Mouse (Mus musculus) CH12.LX (cell line): ENCODE measurements around the gene Acsbg2. TPM values are rescaled to one million over a fixed set of nuclear protein-coding genes. Genes with fewer than 3 reads are reported as not detected.

Source experiments
- DNase-seq: peaks from one replicate; pipeline ENCODE4 v3.0.0-alpha.2; 2013; ENCODE audit errors: extremely low read depth
- H3K27ac ChIP-seq: 2 replicates; pipeline ENCODE4 v1.5.1; 2012; ENCODE audit warnings: low read depth, mild to moderate bottlenecking, control low read depth, moderate library complexity; ENCODE audit not compliant: insufficient read depth
- H3K27me3 ChIP-seq: replicated peaks from 2 replicates; pipeline ENCODE3; 2012; ENCODE audit warnings: inconsistent platforms
- H3K36me3 ChIP-seq, 2 experiments: replicated peaks in 1 of 2; 2 replicates each; pipeline versions ENCODE3 to v1.6.1; 2012; ENCODE audit warnings: inconsistent platforms in 1 of 2, low read length in 1 of 2, mild to moderate bottlenecking in 1 of 2, mixed read lengths in 1 of 2, moderate library complexity in 1 of 2; ENCODE audit not compliant: control insufficient read depth in 1 of 2, insufficient read depth in 1 of 2
- H3K4me1 ChIP-seq, 2 experiments: 2 replicates each; pipeline ENCODE4 v1.6.1; 2012; ENCODE audit warnings: inconsistent platforms in 1 of 2, moderate library complexity in 1 of 2; ENCODE audit not compliant: insufficient read depth in 2 of 2, control insufficient read depth in 1 of 2
- H3K4me2 ChIP-seq: 2 replicates; pipeline ENCODE4 v1.6.1; 2012; ENCODE audit warnings: low read depth, mild to moderate bottlenecking, control low read depth; ENCODE audit not compliant: poor library complexity, insufficient read depth, severe bottlenecking
- H3K4me3 ChIP-seq, 3 experiments: fragments of 150-350 bp in 1 of 3; sonication (generic) in 1 of 3; replicated peaks in 1 of 3; 2 replicates each; pipeline versions ENCODE3 to v1.5.1; 2011 to 2012; ENCODE audit warnings: low read depth in 2 of 3, low read length in 2 of 3, mild to moderate bottlenecking in 2 of 3, moderate library complexity in 2 of 3, control low read depth in 1 of 3, improper control_type of control experiment in 1 of 3, inconsistent platforms in 1 of 3, mixed read lengths in 1 of 3; ENCODE audit not compliant: poor library complexity in 1 of 3
- H3K79me2 ChIP-seq: replicated peaks from 2 replicates; pipeline ENCODE4 v1.6.1; 2012; ENCODE audit warnings: mild to moderate bottlenecking, moderate library complexity; ENCODE audit not compliant: control insufficient read depth, poor library complexity, insufficient read depth, severe bottlenecking; ENCODE audit errors: extremely low read depth
- H3K9ac ChIP-seq: 2 replicates; pipeline ENCODE4 v1.6.1; 2012; ENCODE audit warnings: low read depth, mild to moderate bottlenecking, control low read depth, moderate library complexity; ENCODE audit not compliant: insufficient read depth
- H3K9me3 ChIP-seq: replicated peaks from 2 replicates; pipeline ENCODE3; 2012; ENCODE audit warnings: low read length, inconsistent platforms, mixed read lengths
- BHLHE40 ChIP-seq: IDR thresholded peaks from 2 replicates; pipeline ENCODE4 v1.6.1; 2011; ENCODE audit warnings: mild to moderate bottlenecking, low read depth, low read length, improper control_type of control experiment
- CTCF ChIP-seq, 2 experiments: IDR thresholded peaks in 1 of 2; conservative IDR thresholded peaks in 1 of 2; 2 replicates each; pipeline ENCODE4 v1.5.1; 2011 to 2012; ENCODE audit warnings: low read depth in 2 of 2, low read length in 2 of 2, improper control_type of control experiment in 1 of 2, inconsistent platforms in 1 of 2, mild to moderate bottlenecking in 1 of 2, moderate library complexity in 1 of 2
- E2F4 ChIP-seq: IDR thresholded peaks from 2 replicates; pipeline ENCODE4 v1.6.1; 2011; ENCODE audit warnings: low read depth, low read length, improper control_type of control experiment; ENCODE audit not compliant: insufficient replicate concordance
- ELF1 ChIP-seq: IDR thresholded peaks from 2 replicates; pipeline ENCODE4 v1.6.1; 2014; ENCODE audit warnings: low read depth, mild to moderate bottlenecking, inconsistent platforms, low read length, improper control_type of control experiment
- EP300 ChIP-seq: IDR thresholded peaks from 2 replicates; pipeline ENCODE4 v1.6.1; 2011; ENCODE audit warnings: low read length, improper control_type of control experiment
- HCFC1 ChIP-seq: IDR thresholded peaks from 2 replicates; pipeline ENCODE4 v1.6.1; 2012; ENCODE audit warnings: low read depth, mild to moderate bottlenecking, inconsistent platforms, low read length, improper control_type of control experiment
- JUN ChIP-seq: IDR thresholded peaks from 2 replicates; pipeline ENCODE4 v1.6.1; 2011; ENCODE audit warnings: low read depth, mild to moderate bottlenecking, low read length, improper control_type of control experiment, moderate library complexity; ENCODE audit not compliant: insufficient read depth
- JUND ChIP-seq: conservative IDR thresholded peaks from 2 replicates; pipeline ENCODE4 v1.6.1; 2011; ENCODE audit warnings: low read depth, low read length, improper control_type of control experiment
- KAT2A ChIP-seq: IDR thresholded peaks from 2 replicates; pipeline ENCODE4 v1.6.1; 2012; ENCODE audit warnings: low read length, improper control_type of control experiment, inconsistent platforms; ENCODE audit not compliant: insufficient replicate concordance
- MAX ChIP-seq: IDR thresholded peaks from 2 replicates; pipeline ENCODE4 v1.6.1; 2011; ENCODE audit warnings: low read length, improper control_type of control experiment
- MAZ ChIP-seq: IDR thresholded peaks from 2 replicates; pipeline ENCODE4 v1.6.1; 2012; ENCODE audit warnings: low read depth, mild to moderate bottlenecking, inconsistent platforms, low read length, improper control_type of control experiment, moderate library complexity
- MYC ChIP-seq: IDR thresholded peaks from 2 replicates; pipeline ENCODE4 v1.6.1; 2011; ENCODE audit warnings: low read depth, mild to moderate bottlenecking, improper control_type of control experiment, low read length
- NRF1 ChIP-seq: IDR thresholded peaks from 2 replicates; pipeline ENCODE4 v1.6.1; 2014; ENCODE audit warnings: low read depth, mild to moderate bottlenecking, inconsistent platforms, low read length, improper control_type of control experiment, moderate library complexity
- PAX5 ChIP-seq: IDR thresholded peaks from 2 replicates; pipeline ENCODE4 v1.6.1; 2012; ENCODE audit warnings: low read length, inconsistent platforms, mixed read lengths
- POLR2A ChIP-seq: IDR thresholded peaks from 2 replicates; pipeline ENCODE4 v1.6.1; 2011; ENCODE audit warnings: low read depth, mild to moderate bottlenecking, improper control_type of control experiment, low read length
- POLR2AphosphoS2 ChIP-seq: IDR thresholded peaks from 2 replicates; pipeline ENCODE4 v1.6.1; 2011; ENCODE audit warnings: low read depth, low read length, improper control_type of control experiment
- RAD21 ChIP-seq: IDR thresholded peaks from 2 replicates; pipeline ENCODE4 v1.6.1; 2011; ENCODE audit warnings: low read depth, mild to moderate bottlenecking, low read length, improper control_type of control experiment, moderate library complexity
- RCOR1 ChIP-seq: conservative IDR thresholded peaks from 2 replicates; pipeline ENCODE4 v1.6.1; 2012; ENCODE audit warnings: low read depth, mild to moderate bottlenecking, inconsistent platforms, low read length, improper control_type of control experiment
- SMC3 ChIP-seq: IDR thresholded peaks from 2 replicates; pipeline ENCODE4 v1.6.1; 2011; ENCODE audit warnings: low read depth, low read length, improper control_type of control experiment
- TBP ChIP-seq: conservative IDR thresholded peaks from 2 replicates; pipeline ENCODE4 v1.6.1; 2011; ENCODE audit warnings: low read depth, low read length, improper control_type of control experiment
- TCF12 ChIP-seq: IDR thresholded peaks from 2 replicates; pipeline ENCODE4 v1.6.1; 2014; ENCODE audit warnings: low read depth, mild to moderate bottlenecking, inconsistent platforms, low read length, improper control_type of control experiment
- USF2 ChIP-seq: conservative IDR thresholded peaks from 2 replicates; pipeline ENCODE4 v1.6.1; 2011; ENCODE audit warnings: low read depth, low read length, improper control_type of control experiment
- ZNF384 ChIP-seq: IDR thresholded peaks from 2 replicates; pipeline ENCODE4 v1.6.1; 2012; ENCODE audit warnings: low read depth, low read length, improper control_type of control experiment, inconsistent platforms
- dilution Hi-C: fragments of 300-500 bp; cut with MboI; formaldehyde crosslinking; loops from 2 replicates; pipeline ENCODE4 v1.14.3; 2020; ENCODE audit warnings: low sequenced_read_pairs; ENCODE audit not compliant: extremely low pct_unique_long_range_greater_than_20kb, extremely low pct_ligation_motif_present
- in situ Hi-C: fragments of 300-500 bp; cut with MboI; formaldehyde crosslinking; loops from 3 replicates; pipeline ENCODE4 v1.14.3; 2019; ENCODE audit warnings: low sequenced_read_pairs, low pct_ligation_motif_present, low pct_unique_long_range_greater_than_20kb, mixed read lengths
- polyA plus RNA-seq: library from polyadenylated mRNA; unstranded; fragments of >175 nt; gene quantifications from 2 replicates; pipeline ENCODE4 v1.2.1, GENCODE M21; 2012; ENCODE audit warnings: low read depth; ENCODE audit not compliant: insufficient read length
- total RNA-seq, 2 experiments: library from RNA; depleted of rRNA; stranded (reverse); fragments of 300-350 nt in 1 of 2; fragments of >200 nt in 1 of 2; gene quantifications; 2 replicates each; pipeline ENCODE4 v1.2.3; 2012 to 2014

Acsbg2 gene
- total and polyA plus RNA-seq, 3 experiments, result not detected

DNA sequence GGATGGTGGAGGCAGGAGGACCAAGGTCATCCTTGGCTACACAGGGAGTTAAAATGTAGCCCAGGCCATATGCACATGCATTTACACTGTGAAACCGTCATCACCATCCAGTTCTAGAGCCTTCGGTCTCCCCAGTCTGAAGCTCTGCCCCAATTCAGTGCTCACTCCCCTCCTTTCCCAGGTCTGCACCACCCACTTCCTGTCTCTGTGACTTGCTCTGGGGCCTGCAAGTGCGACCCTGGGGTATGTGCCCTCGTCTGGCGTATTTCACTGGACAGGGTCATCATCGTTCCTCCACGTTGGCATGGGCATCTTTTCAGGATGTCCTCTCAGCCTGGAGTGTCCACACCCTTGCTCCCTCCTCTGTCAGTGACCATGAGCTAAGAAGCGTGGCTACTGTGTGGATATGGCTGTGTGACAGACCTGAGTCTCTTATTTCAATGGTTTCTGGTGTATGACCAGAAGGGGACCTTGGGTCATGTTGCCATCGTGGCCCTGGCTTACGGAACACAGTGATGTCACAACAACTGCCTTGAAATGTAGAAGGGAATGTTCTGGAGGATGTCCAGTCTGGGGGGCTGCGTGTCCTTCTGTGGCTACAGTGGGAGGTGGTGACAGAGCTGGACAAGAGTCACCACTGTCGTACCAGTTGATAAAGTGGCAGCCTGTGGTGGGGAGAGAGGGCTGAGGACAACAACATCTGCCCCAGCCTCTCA is 847 bp upstream of the Acsbg2 start, which contains the start of gene 1700061G19Rik:
Gene 1700061G19Rik (plus strand): TSS at position 542 of the 716 bp plus-strand sequence.
- Histone ChIP-seq H3K36me3 (no peaks in the 10 kb centered on the region), H3K4me3 (no peak within 1 kb of the TSS), H3K9me3 (no peaks in the 10 kb centered on the region), H3K4me2 (no peak within 1 kb of the TSS), H3K9ac (no peak within 1 kb of the TSS), H3K79me2 (no peaks in the 10 kb centered on the region), H3K27ac (no peak within 1 kb of the TSS), H3K27me3 (peaks cover 1% of the 10 kb centered on the region), H3K4me1 (0 out of 4 replicates have a peak, but pooled peaks cover 2 to 3% of the 10 kb centered on the region in 2 experiments)
- in situ Hi-C loops (no loop called here), dilution Hi-C loops (no loop called here)
- TF ChIP-seq E2F4, result no peak
- TF ChIP-seq SMC3, result no peak
- no peak for TF ChIP-seq KAT2A
- TF ChIP-seq EP300, result no peak
- no peak for TF ChIP-seq JUND
- TF ChIP-seq RCOR1, result no peak
- no peak for TF ChIP-seq POLR2A
- no peak for TF ChIP-seq POLR2AphosphoS2
- TF ChIP-seq NRF1, result no peak
- TF ChIP-seq MYC, result no peak
- TF ChIP-seq USF2, result no peak
- TF ChIP-seq RAD21, result no peak
- no peak for TF ChIP-seq JUN
- TF ChIP-seq TBP, result no peak
- DNase-seq, result no peak

DNA sequence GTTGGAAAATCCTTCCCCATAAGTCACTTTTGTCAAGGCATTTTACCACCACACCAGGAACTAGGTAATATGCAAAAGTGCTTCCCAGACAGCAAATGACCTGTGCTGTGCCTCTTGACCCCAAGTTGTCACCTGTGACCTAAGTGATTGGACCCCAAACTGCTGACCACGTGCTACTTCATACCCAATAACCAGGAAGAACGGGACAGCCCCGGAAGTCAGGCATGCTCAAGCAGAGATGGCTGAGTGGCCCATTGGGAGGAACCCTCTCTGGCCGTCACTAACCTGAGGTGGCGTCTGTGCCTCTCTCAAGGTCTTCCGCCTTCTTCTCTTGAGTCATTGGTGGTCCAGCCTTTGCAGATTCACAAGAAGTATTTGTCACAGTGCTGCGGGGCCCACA is 1.7 kb downstream of the Acsbg2 start:
- H3K36me3 ChIP-seq, result no peaks in the 10 kb centered on the region
- H3K27me3 ChIP-seq, result peaks cover 1% of the 10 kb centered on the region
- H3K4me2 ChIP-seq, result no peak overlapping the region
- H3K27ac ChIP-seq, result no peak overlapping the region
- DNase-seq, result no peak
- TF ChIP-seq MAZ (no peak), BHLHE40 (no peak), TCF12 (no peak), EP300 (no peak), CTCF (conservative IDR thresholded peaks at IDR 0.05 in 1 of 2, IDR thresholded peaks at IDR 0.05 in 1 of 2; ENCODE audit: low read depth in 2 of 2, low read length in 2 of 2) (no peak), ZNF384 (no peak), PAX5 (no peak), ELF1 (0 out of 2 replicates have a peak, but pooled peaks have one; percentile 25), NRF1 (no peak), MAX (0 out of 2 replicates have a peak, but pooled peaks have one; percentile 12), HCFC1 (no peak)
- H3K4me3 ChIP-seq, result no peak overlapping the region
- dilution Hi-C loops (no loop called here), in situ Hi-C loops (no loop called here)
- no peaks in the 10 kb centered on the region for H3K79me2 ChIP-seq
- peaks cover 6% of the 10 kb centered on the region for H3K9me3 ChIP-seq
- H3K4me1 ChIP-seq, result 0 out of 4 replicates have a peak, but pooled peaks cover 2 to 3% of the 10 kb centered on the region in 2 experiments
- H3K9ac ChIP-seq, result no peak overlapping the region
